Mouse (Mus musculus) liver, embryonic 12.5 days (tissue): ENCODE results near the gene Gm11596. TPM values are rescaled to one million over a fixed set of nuclear protein-coding genes. Genes with fewer than 3 reads are reported as not detected.

ENCODE experiments used
- ATAC-seq: fragments of 200-750 bp; cut with Nextera tagmentation; 2 replicates; pipeline ENCODE4 v1.8.0; 2017; ENCODE audit warnings: moderate number of reproducible peaks, mild to moderate bottlenecking, moderate library complexity
- H3K27ac ChIP-seq: fragments of 300-500 bp; sonication (generic); 2 replicates; pipeline ENCODE4 v1.5.1; 2016; ENCODE audit warnings: mild to moderate bottlenecking
- H3K27me3 ChIP-seq: fragments of 300-500 bp; sonication (generic); replicated peaks from 2 replicates; pipeline ENCODE4 v1.6.1; 2016; ENCODE audit warnings: mild to moderate bottlenecking, moderate library complexity
- H3K36me3 ChIP-seq: fragments of 300-500 bp; sonication (generic); 2 replicates; pipeline ENCODE4 v1.6.1; 2016; ENCODE audit warnings: mild to moderate bottlenecking, moderate library complexity
- H3K4me1 ChIP-seq: fragments of 300-500 bp; sonication (generic); 2 replicates; pipeline ENCODE4 v1.6.1; 2016
- H3K4me2 ChIP-seq: fragments of 300-500 bp; sonication (generic); 2 replicates; pipeline ENCODE4 v1.6.1; 2016; ENCODE audit warnings: mild to moderate bottlenecking, moderate library complexity
- H3K4me3 ChIP-seq: fragments of 300-500 bp; sonication (generic); 2 replicates; pipeline ENCODE4 v1.5.1; 2016; ENCODE audit warnings: mild to moderate bottlenecking, moderate library complexity
- H3K9ac ChIP-seq: fragments of 300-500 bp; sonication (generic); 2 replicates; pipeline ENCODE4 v1.6.1; 2016; ENCODE audit warnings: mild to moderate bottlenecking, moderate library complexity
- H3K9me3 ChIP-seq: fragments of 300-500 bp; sonication (generic); replicated peaks from 2 replicates; pipeline ENCODE4 v1.6.1; 2016; ENCODE audit warnings: mild to moderate bottlenecking, moderate library complexity
- WGBS: fragments of 180-500 bp; shearing (Covaris S2); methylation state at CpG from one replicate; pipeline ENCODE4 v1.1.7; 2016; ENCODE audit not compliant: insufficient replicate concordance; 5-methylcytosine and 5-hydroxymethylcytosine counted together
- polyA plus RNA-seq: library from polyadenylated mRNA; unstranded; fragments of >200 nt; fragmentation: Nextera tagmentation; extraction: Ambion mirVana; gene quantifications from 2 replicates; pipeline ENCODE4 v1.2.1, GENCODE M21; 2016

Gene Gm11596
- polyA plus RNA-seq, 1 experiment from 2014 or later, result not detected

DNA sequence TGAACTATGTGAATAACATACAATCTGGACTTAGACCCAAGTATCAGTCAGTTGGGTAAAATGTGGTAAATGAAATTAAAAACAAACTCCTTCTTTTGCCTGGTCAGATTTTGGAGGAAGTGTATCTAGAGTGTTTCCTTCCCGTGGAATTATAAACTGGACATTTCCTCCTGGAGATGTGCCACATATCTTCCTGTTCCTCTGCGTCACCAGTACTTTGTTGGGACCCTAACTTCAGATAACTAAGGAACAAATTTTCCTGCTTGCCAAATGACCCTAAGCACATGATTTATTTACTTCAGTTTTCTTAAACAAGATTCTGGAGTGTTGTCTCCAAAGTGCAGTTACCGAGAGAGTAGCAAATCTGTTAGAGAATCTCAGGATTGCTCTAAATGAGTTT lies 49.3 kb downstream of the Gm11596 start:
- no peaks in the 10 kb centered on the region for H3K4me1 ChIP-seq
- ATAC-seq, result no peak
- H3K27ac ChIP-seq, result no peak overlapping the region
- H3K27me3 ChIP-seq, result no peaks in the 10 kb centered on the region
- 69% methylated on average over 3 of the region's 3 CpGs for WGBS
- no peak overlapping the region for H3K4me2 ChIP-seq
- H3K9ac ChIP-seq, result no peak overlapping the region
- H3K4me3 ChIP-seq, result no peak overlapping the region
- no peaks in the 10 kb centered on the region for H3K36me3 ChIP-seq
- H3K9me3 ChIP-seq, result no peaks in the 10 kb centered on the region

Other genes starting within 250 kb of the Gm11596 start
- not detected in 2 replicates for gene Krtap3-3, start 242.6 kb downstream of the Gm11596 start, polyA plus RNA-seq
- gene Krtap3-2, start 236.6 kb downstream of the Gm11596 start, polyA plus RNA-seq, result not detected in 2 replicates
- not detected in 2 replicates for gene Gm11939, start 234.0 kb downstream of the Gm11596 start, polyA plus RNA-seq
- gene Krtap3-1, start 226.8 kb downstream of the Gm11596 start, polyA plus RNA-seq, result not detected in 2 replicates
- not detected in 2 replicates for gene Krtap1-5, start 212.5 kb downstream of the Gm11596 start, polyA plus RNA-seq
- not detected in 2 replicates for gene Krtap1-4, start 209.8 kb downstream of the Gm11596 start, polyA plus RNA-seq
- not detected in 2 replicates for gene Krtap1-3, start 202.1 kb downstream of the Gm11596 start, polyA plus RNA-seq
- not detected in 2 replicates for gene Krtap9-3, start 195.4 kb downstream of the Gm11596 start, polyA plus RNA-seq
- not detected in 2 replicates for gene Gm11938, start 190.2 kb downstream of the Gm11596 start, polyA plus RNA-seq
- not detected in 2 replicates for gene Gm11937, start 183.3 kb downstream of the Gm11596 start, polyA plus RNA-seq
- not detected in 2 replicates for gene Krtap2-4, start 178.6 kb downstream of the Gm11596 start, polyA plus RNA-seq
- not detected in 2 replicates for gene Gm11562, start 173.0 kb downstream of the Gm11596 start, polyA plus RNA-seq
- gene Krtap4-1, start 165.2 kb downstream of the Gm11596 start, polyA plus RNA-seq, result not detected in 2 replicates
- gene Krtap4-2, start 158.4 kb downstream of the Gm11596 start, polyA plus RNA-seq, result not detected in 2 replicates
- gene Krtap4-7, start 149.4 kb downstream of the Gm11596 start, polyA plus RNA-seq, result not detected in 2 replicates
- not detected in 2 replicates for gene Gm11555, start 143.2 kb downstream of the Gm11596 start, polyA plus RNA-seq
- not detected in 2 replicates for gene Gm11563, start 134.5 kb downstream of the Gm11596 start, polyA plus RNA-seq
- not detected in 2 replicates for gene Krtap4-6, start 127.5 kb downstream of the Gm11596 start, polyA plus RNA-seq
- not detected in 2 replicates for gene Gm14190, start 102.7 kb downstream of the Gm11596 start, polyA plus RNA-seq
- gene Gm14180, start 59.2 kb downstream of the Gm11596 start, polyA plus RNA-seq, result not detected in 2 replicates
- not detected in 2 replicates for gene Gm11595, start 20.6 kb downstream of the Gm11596 start, polyA plus RNA-seq
- not detected in 2 replicates for gene Krtap4-8, start 12.8 kb downstream of the Gm11596 start, polyA plus RNA-seq
- not detected in 2 replicates for gene Krtap4-9, start 8.3 kb downstream of the Gm11596 start, polyA plus RNA-seq
- not detected in 2 replicates for gene Gm11569, start 5.5 kb upstream of the Gm11596 start, polyA plus RNA-seq
- gene Gm11554, start 11.0 kb upstream of the Gm11596 start, polyA plus RNA-seq, result not detected in 2 replicates
- gene Krtap4-13, start 16.4 kb upstream of the Gm11596 start, polyA plus RNA-seq, result not detected in 2 replicates
- not detected in 2 replicates for gene Gm11564, start 22.2 kb upstream of the Gm11596 start, polyA plus RNA-seq
- not detected in 2 replicates for gene 2300003K06Rik, start 44.6 kb upstream of the Gm11596 start, polyA plus RNA-seq
- gene Krtap4-16, start 58.1 kb upstream of the Gm11596 start, polyA plus RNA-seq, result not detected in 2 replicates
- gene Gm11568, start 64.5 kb upstream of the Gm11596 start, polyA plus RNA-seq, result not detected in 2 replicates
- not detected in 2 replicates for gene Gm11559, start 71.0 kb upstream of the Gm11596 start, polyA plus RNA-seq
- gene Krtap9-1, start 79.9 kb upstream of the Gm11596 start, polyA plus RNA-seq, result not detected in 2 replicates
- not detected in 2 replicates for gene Gm11567, start 85.7 kb upstream of the Gm11596 start, polyA plus RNA-seq
- not detected in 2 replicates for gene Krtap31-1, start 114.5 kb upstream of the Gm11596 start, polyA plus RNA-seq
- not detected in 2 replicates for gene Gm11565, start 121.3 kb upstream of the Gm11596 start, polyA plus RNA-seq
- not detected in 2 replicates for gene Krtap31-2, start 142.8 kb upstream of the Gm11596 start, polyA plus RNA-seq
- gene Krtap9-5, start 155.0 kb upstream of the Gm11596 start, polyA plus RNA-seq, result not detected in 2 replicates
- gene Krtap29-1, start 185.6 kb upstream of the Gm11596 start, polyA plus RNA-seq, result not detected in 2 replicates
- not detected in 2 replicates for gene Krtap16-1, start 193.1 kb upstream of the Gm11596 start, polyA plus RNA-seq
- not detected in 2 replicates for gene Krtap17-1, start 200.5 kb upstream of the Gm11596 start, polyA plus RNA-seq
- gene Krt33a, start 222.7 kb upstream of the Gm11596 start, polyA plus RNA-seq, result not detected in 2 replicates
- gene Krt33b, start 236.4 kb upstream of the Gm11596 start, polyA plus RNA-seq, result not detected in 2 replicates
- not detected in 2 replicates for gene Krt34, start 248.1 kb upstream of the Gm11596 start, polyA plus RNA-seq